Mouse (Mus musculus): ENCODE measurements around the gene Arhgef19. TPM values are rescaled to one million over a fixed set of nuclear protein-coding genes. Genes with fewer than 3 reads are reported as not detected.

Arhgef19 gene
- polyA plus RNA-seq, 1 experiment from 2014 or later, result 0.93 TPM

- Histone ChIP-seq H3K27ac (no peak overlapping the region), H3K36me3 (no peaks in the 10 kb centered on the region), H3K9ac (replicated peaks) (no peak overlapping the region), H3K4me3 (replicated peaks) (no peak overlapping the region), H3K4me1 (replicated peaks) (peaks cover 21% of the 10 kb centered on the region), H3K4me2 (replicated peaks) (no peak overlapping the region), H3K9me3 (no peaks in the 10 kb centered on the region), H3K27me3 (peaks cover 18% of the 10 kb centered on the region; the same call in 1 of the 2 replicates)
- 59% methylated on average over 15 of the region's 15 CpGs for WGBS
- no peak for ATAC-seq
Measured at GRCm38 (mm10) chr4:141270201-141270940, 31.1 kb downstream of the Arhgef19 start.

GRCm38 (mm10) chr4:141271228-141271627 lies 31.9 kb downstream of the Arhgef19 start:
- peaks cover 18% of the 10 kb centered on the region; the same call in 1 of the 2 replicates for H3K27me3 ChIP-seq
- no peak overlapping the region for H3K4me2 ChIP-seq (replicated peaks)
- 81% methylated on average over 6 of the region's 7 CpGs for WGBS
- no peak overlapping the region for H3K27ac ChIP-seq
- H3K36me3 ChIP-seq, result no peaks in the 10 kb centered on the region
- H3K9me3 ChIP-seq, result no peaks in the 10 kb centered on the region
- H3K9ac ChIP-seq (replicated peaks), result no peak overlapping the region
- no peak overlapping the region for H3K4me3 ChIP-seq (replicated peaks)
- H3K4me1 ChIP-seq (replicated peaks), result peaks cover 22% of the 10 kb centered on the region
- ATAC-seq, result no peak

- Histone ChIP-seq H3K4me3 (replicated peaks) (no peak overlapping the region), H3K9ac (replicated peaks) (no peak overlapping the region), H3K9me3 (no peaks in the 10 kb centered on the region), H3K4me1 (replicated peaks) (peaks cover 22% of the 10 kb centered on the region), H3K27ac (no peak overlapping the region), H3K4me2 (replicated peaks) (no peak overlapping the region), H3K27me3 (peaks cover 18% of the 10 kb centered on the region; the same call in 1 of the 2 replicates), H3K36me3 (no peaks in the 10 kb centered on the region)
- WGBS, result 91% methylated on average over 6 of the region's 6 CpGs
- no peak for ATAC-seq
Measured at GRCm38 (mm10) chr4:141271721-141272120, 32.4 kb downstream of the Arhgef19 start.

GRCm38 (mm10) chr4:141272878-141273277 lies 33.6 kb downstream of the Arhgef19 start:
- Histone ChIP-seq H3K9ac (replicated peaks) (no peak overlapping the region), H3K36me3 (no peaks in the 10 kb centered on the region), H3K4me3 (replicated peaks) (no peak overlapping the region), H3K4me1 (replicated peaks) (peaks cover 24% of the 10 kb centered on the region), H3K27ac (no peak overlapping the region), H3K4me2 (replicated peaks) (peak overlapping the region; percentile 11; the same call in 1 of the 2 replicates), H3K9me3 (no peaks in the 10 kb centered on the region), H3K27me3 (peaks cover 18% of the 10 kb centered on the region; the same call in 1 of the 2 replicates)
- ATAC-seq, result no peak
- 15% methylated on average over 14 of the region's 14 CpGs for WGBS

GRCm38 (mm10) chr4:141273296-141273695 lies 34.0 kb downstream of the Arhgef19 start:
- H3K27ac ChIP-seq, result peak overlapping the region; percentile 80
- no peaks in the 10 kb centered on the region for H3K36me3 ChIP-seq
- H3K27me3 ChIP-seq, result peaks cover 18% of the 10 kb centered on the region; the same call in 1 of the 2 replicates
- peak overlapping the region; percentile 11; the same call in 1 of the 2 replicates for H3K4me2 ChIP-seq (replicated peaks)
- peaks cover 27% of the 10 kb centered on the region for H3K4me1 ChIP-seq (replicated peaks)
- H3K4me3 ChIP-seq (replicated peaks), result no peak overlapping the region
- WGBS, result 17% methylated on average over 12 of the region's 12 CpGs
- peak; percentile 80 for ATAC-seq
- no peaks in the 10 kb centered on the region for H3K9me3 ChIP-seq
- no peak overlapping the region for H3K9ac ChIP-seq (replicated peaks)

- Histone ChIP-seq H3K4me3 (replicated peaks) (no peak overlapping the region), H3K27ac (peak overlapping the region; percentile 80), H3K4me2 (replicated peaks) (peak overlapping the region; percentile 35), H3K9me3 (no peaks in the 10 kb centered on the region), H3K4me1 (replicated peaks) (peaks cover 39% of the 10 kb centered on the region), H3K27me3 (peaks cover 18% of the 10 kb centered on the region; the same call in 1 of the 2 replicates), H3K9ac (replicated peaks) (no peak overlapping the region), H3K36me3 (no peaks in the 10 kb centered on the region)
- ATAC-seq, result peak; percentile 80
- WGBS, result 20% methylated on average over 23 of the region's 23 CpGs
Measured at GRCm38 (mm10) chr4:141274485-141275341, 35.4 kb downstream of the Arhgef19 start.

GRCm38 (mm10) chr4:141277157-141277556 lies 37.9 kb downstream of the Arhgef19 start:
- Histone ChIP-seq H3K4me3 (replicated peaks) (no peak overlapping the region), H3K9me3 (no peaks in the 10 kb centered on the region), H3K4me2 (replicated peaks) (no peak overlapping the region), H3K36me3 (no peaks in the 10 kb centered on the region), H3K27ac (no peak overlapping the region), H3K9ac (replicated peaks) (no peak overlapping the region), H3K27me3 (peaks cover 17% of the 10 kb centered on the region; the same call in 1 of the 2 replicates), H3K4me1 (replicated peaks) (peaks cover 39% of the 10 kb centered on the region)
- no peak for ATAC-seq
- WGBS, result 88% methylated on average over 8 of the region's 8 CpGs

GRCm38 (mm10) chr4:141278154-141278553 lies 38.9 kb downstream of the Arhgef19 start:
- Histone ChIP-seq H3K27ac (peak overlapping the region; percentile 20), H3K4me2 (replicated peaks) (no peak overlapping the region), H3K9ac (replicated peaks) (no peak overlapping the region), H3K36me3 (no peaks in the 10 kb centered on the region), H3K27me3 (peaks cover 11% of the 10 kb centered on the region; the same call in 1 of the 2 replicates), H3K4me3 (replicated peaks) (no peak overlapping the region), H3K4me1 (replicated peaks) (peaks cover 39% of the 10 kb centered on the region), H3K9me3 (no peaks in the 10 kb centered on the region)
- no peak for ATAC-seq
- WGBS, result 72% methylated on average over 7 of the region's 7 CpGs

GRCm38 (mm10) chr4:141279327-141279726 lies 40.0 kb downstream of the Arhgef19 start:
- ATAC-seq, result no peak
- no peak overlapping the region for H3K4me2 ChIP-seq (replicated peaks)
- WGBS, result 36% methylated on average over 15 of the region's 15 CpGs
- no peak overlapping the region for H3K27ac ChIP-seq
- H3K27me3 ChIP-seq, result peaks cover 11% of the 10 kb centered on the region; the same call in 1 of the 2 replicates
- no peak overlapping the region for H3K9ac ChIP-seq (replicated peaks)
- no peak overlapping the region for H3K4me3 ChIP-seq (replicated peaks)
- no peaks in the 10 kb centered on the region for H3K9me3 ChIP-seq
- H3K4me1 ChIP-seq (replicated peaks), result peaks cover 37% of the 10 kb centered on the region
- H3K36me3 ChIP-seq, result no peaks in the 10 kb centered on the region

- Histone ChIP-seq H3K27me3 (peaks cover 11% of the 10 kb centered on the region; the same call in 1 of the 2 replicates), H3K9me3 (no peaks in the 10 kb centered on the region), H3K4me3 (replicated peaks) (no peak overlapping the region), H3K4me1 (replicated peaks) (peaks cover 33% of the 10 kb centered on the region), H3K27ac (no peak overlapping the region), H3K9ac (replicated peaks) (no peak overlapping the region), H3K4me2 (replicated peaks) (no peak overlapping the region), H3K36me3 (no peaks in the 10 kb centered on the region)
- 93% methylated on average over 6 of the region's 6 CpGs for WGBS
- no peak for ATAC-seq
Measured at GRCm38 (mm10) chr4:141279783-141280182, 40.5 kb downstream of the Arhgef19 start.

- WGBS, result 93% methylated on average over 1 of the region's 1 CpGs
- H3K4me1 ChIP-seq (replicated peaks), result peaks cover 33% of the 10 kb centered on the region
- H3K9me3 ChIP-seq, result no peaks in the 10 kb centered on the region
- H3K27ac ChIP-seq, result no peak overlapping the region
- H3K27me3 ChIP-seq, result peaks cover 7% of the 10 kb centered on the region; the same call in 1 of the 2 replicates
- no peak overlapping the region for H3K4me3 ChIP-seq (replicated peaks)
- no peaks in the 10 kb centered on the region for H3K36me3 ChIP-seq
- no peak for ATAC-seq
- no peak overlapping the region for H3K4me2 ChIP-seq (replicated peaks)
- no peak overlapping the region for H3K9ac ChIP-seq (replicated peaks)
Measured at GRCm38 (mm10) chr4:141280471-141280870, 41.2 kb downstream of the Arhgef19 start.

- WGBS, result 58% methylated on average over 6 of the region's 6 CpGs
Measured at GRCm38 (mm10) chr4:141281153-141281552, 41.9 kb downstream of the Arhgef19 start.

More at GRCm38 (mm10) chr4:141281153-141281552, 41.9 kb downstream of the Arhgef19 start:
- Histone ChIP-seq H3K27me3 (peaks cover 7% of the 10 kb centered on the region; the same call in 1 of the 2 replicates), H3K4me2 (replicated peaks) (no peak overlapping the region), H3K4me1 (replicated peaks) (peaks cover 35% of the 10 kb centered on the region), H3K27ac (no peak overlapping the region), H3K9me3 (no peaks in the 10 kb centered on the region), H3K9ac (replicated peaks) (no peak overlapping the region), H3K4me3 (replicated peaks) (no peak overlapping the region), H3K36me3 (no peaks in the 10 kb centered on the region)
- no peak for ATAC-seq

Measured in midbrain, embryonic 13.5 days (tissue).